Mouse (Mus musculus) forebrain, embryonic 13.5 days (tissue): ENCODE measurements around the gene Ctnnal1. TPM values are rescaled to one million over a fixed set of nuclear protein-coding genes. Genes with fewer than 3 reads are reported as not detected.

Source experiments
- ATAC-seq: fragments of 200-750 bp; cut with Nextera tagmentation; 2 replicates; pipeline ENCODE4 v1.8.0; 2017
- H3K27ac ChIP-seq: fragments of 300-500 bp; sonication (generic); 2 replicates; pipeline ENCODE4 v1.5.1; 2015; ENCODE audit warnings: inconsistent platforms, mild to moderate bottlenecking, moderate library complexity
- H3K27me3 ChIP-seq: fragments of 300-500 bp; sonication (generic); 2 replicates; pipeline ENCODE4 v1.6.1; 2015; ENCODE audit warnings: mild to moderate bottlenecking, inconsistent platforms
- H3K36me3 ChIP-seq: fragments of 300-500 bp; sonication (generic); 2 replicates; pipeline ENCODE4 v1.6.1; 2015; ENCODE audit warnings: mild to moderate bottlenecking, inconsistent platforms; ENCODE audit not compliant: poor library complexity, severe bottlenecking
- H3K4me1 ChIP-seq: fragments of 300-500 bp; sonication (generic); 2 replicates; pipeline ENCODE4 v1.6.1; 2015; ENCODE audit warnings: inconsistent platforms
- H3K4me2 ChIP-seq: fragments of 300-500 bp; sonication (generic); 2 replicates; pipeline ENCODE4 v1.6.1; 2015; ENCODE audit warnings: inconsistent platforms, mild to moderate bottlenecking, moderate library complexity
- H3K4me3 ChIP-seq: fragments of 300-500 bp; sonication (generic); 2 replicates; pipeline ENCODE4 v1.5.1; 2015; ENCODE audit warnings: mild to moderate bottlenecking, inconsistent platforms
- H3K9ac ChIP-seq: fragments of 300-500 bp; sonication (generic); 2 replicates; pipeline ENCODE4 v1.6.1; 2015; ENCODE audit warnings: mild to moderate bottlenecking, inconsistent platforms
- H3K9me3 ChIP-seq: fragments of 300-500 bp; sonication (generic); replicated peaks from 2 replicates; pipeline ENCODE4 v1.6.1; 2016; ENCODE audit warnings: inconsistent platforms
- WGBS: fragments of 180-500 bp; shearing (Covaris S2); methylation state at CpG from one replicate; pipeline ENCODE4 v1.1.7; 2015; 5-methylcytosine and 5-hydroxymethylcytosine counted together
- polyA plus RNA-seq: library from polyadenylated mRNA; unstranded; fragments of >200 nt; fragmentation: Nextera tagmentation; extraction: Ambion mirVana; gene quantifications from 2 replicates; pipeline ENCODE4 v1.2.1, GENCODE M21; 2015

Gene Ctnnal1
- 16.5 and 19.4 TPM in 2 replicates for polyA plus RNA-seq

DNA sequence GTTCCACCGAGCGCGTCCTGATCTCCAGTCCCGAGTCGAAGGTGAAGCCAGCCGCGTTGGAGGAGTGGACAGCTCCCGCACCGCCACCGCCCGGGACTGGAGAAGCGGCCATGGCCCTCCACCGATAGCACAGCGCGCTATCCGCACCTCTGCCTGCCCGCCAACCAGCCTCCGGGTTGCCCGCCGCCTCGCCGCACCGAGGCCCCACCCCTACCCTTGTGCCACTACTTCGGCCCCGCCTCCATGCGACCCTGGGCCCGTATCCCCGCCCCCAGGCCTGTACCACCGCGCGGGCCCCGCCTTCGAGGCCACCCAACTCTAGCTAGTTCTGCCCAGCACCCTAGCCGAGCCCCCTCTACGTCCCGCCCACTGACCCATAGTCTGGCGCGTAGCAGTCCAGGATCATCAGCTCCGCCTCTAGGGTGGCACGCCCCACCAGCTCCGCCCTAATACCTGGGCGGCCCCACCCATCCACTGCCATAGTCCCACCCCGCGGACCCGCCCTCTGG lies at the start of gene Ctnnal1:
TSS of gene Ctnnal1 (minus strand) at position 186 of the 509 bp plus-strand sequence.
- peak; percentile 97 for ATAC-seq
- Histone ChIP-seq H3K4me3 (peak within 1 kb of the TSS; percentile 86), H3K36me3 (no peaks in the 10 kb centered on the region), H3K4me1 (peaks cover 18% of the 10 kb centered on the region), H3K9ac (peak within 1 kb of the TSS; percentile 90), H3K4me2 (peak within 1 kb of the TSS; percentile 84), H3K9me3 (no peaks in the 10 kb centered on the region), H3K27ac (peak within 1 kb of the TSS; percentile 66), H3K27me3 (no peaks in the 10 kb centered on the region)
- under 1% methylated on average over 41 of the region's 45 CpGs for WGBS

GRCm38 (mm10) chr4:56914761-56915160 lies 49.8 kb upstream of the Ctnnal1 start:
- 82% methylated on average over 1 of the region's 1 CpGs for WGBS
- ATAC-seq = no peak
- Histone ChIP-seq H3K4me2 (no peak overlapping the region), H3K4me3 (no peak overlapping the region), H3K4me1 (no peaks in the 10 kb centered on the region), H3K27ac (no peak overlapping the region), H3K9me3 (no peaks in the 10 kb centered on the region), H3K9ac (no peak overlapping the region), H3K27me3 (no peaks in the 10 kb centered on the region), H3K36me3 (peaks cover 54% of the 10 kb centered on the region)

GRCm38 (mm10) chr4:56914338-56914737 lies 49.4 kb upstream of the Ctnnal1 start:
- no peaks in the 10 kb centered on the region for H3K4me1 ChIP-seq

DNA sequence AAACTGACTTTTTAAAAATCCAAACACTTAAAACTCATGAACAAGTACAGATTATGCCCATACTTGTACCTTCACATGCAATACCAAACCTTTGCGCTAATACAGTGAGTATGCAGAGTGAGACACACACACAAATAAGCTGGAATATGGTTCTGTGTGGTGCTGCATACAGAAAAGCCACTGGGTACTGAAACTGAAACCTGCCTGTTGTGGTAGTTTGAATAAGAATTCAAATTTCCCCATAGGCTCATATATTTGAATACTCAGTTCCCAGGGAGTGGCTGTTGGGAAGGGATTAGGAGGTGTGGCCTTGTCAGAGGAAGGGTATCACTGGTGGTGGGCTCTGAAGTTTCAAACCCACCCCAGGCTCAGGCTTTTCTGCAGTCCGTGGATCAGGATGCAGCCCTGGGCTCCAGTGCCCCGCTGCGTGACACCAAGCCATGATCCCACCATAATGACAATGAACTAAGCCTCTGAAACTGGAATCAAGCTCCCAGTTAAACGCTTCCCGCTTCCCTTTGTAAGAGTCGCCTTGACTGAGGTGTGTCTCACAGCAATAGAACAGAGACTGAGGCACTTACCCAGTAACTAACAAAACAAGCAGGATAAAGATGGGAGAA lies 47.5 kb upstream of the Ctnnal1 start:
- ATAC-seq = no peak
- no peaks in the 10 kb centered on the region for H3K27me3 ChIP-seq
- no peak overlapping the region for H3K4me2 ChIP-seq
- no peak overlapping the region for H3K4me3 ChIP-seq
- H3K9me3 ChIP-seq = no peaks in the 10 kb centered on the region
- 84% methylated on average over 7 of the region's 7 CpGs for WGBS
- no peaks in the 10 kb centered on the region for H3K4me1 ChIP-seq
- no peak overlapping the region for H3K27ac ChIP-seq
- peaks cover 66% of the 10 kb centered on the region for H3K36me3 ChIP-seq
- H3K9ac ChIP-seq = no peak overlapping the region

More at GRCm38 (mm10) chr4:56914338-56914737, 49.4 kb upstream of the Ctnnal1 start:
- Histone ChIP-seq H3K9me3 (no peaks in the 10 kb centered on the region), H3K4me3 (no peak overlapping the region), H3K27me3 (no peaks in the 10 kb centered on the region), H3K9ac (no peak overlapping the region), H3K36me3 (peaks cover 58% of the 10 kb centered on the region), H3K27ac (no peak overlapping the region), H3K4me2 (no peak overlapping the region)
- 93% methylated on average over 6 of the region's 6 CpGs for WGBS
- ATAC-seq = no peak

GRCm38 (mm10) chr4:56909568-56909967 lies 44.6 kb upstream of the Ctnnal1 start:
- Histone ChIP-seq H3K36me3 (peaks cover 68% of the 10 kb centered on the region), H3K4me3 (no peak overlapping the region), H3K9ac (no peak overlapping the region), H3K9me3 (no peaks in the 10 kb centered on the region), H3K27ac (no peak overlapping the region), H3K27me3 (no peaks in the 10 kb centered on the region), H3K4me1 (no peaks in the 10 kb centered on the region), H3K4me2 (no peak overlapping the region)
- WGBS = 92% methylated on average over 3 of the region's 3 CpGs
- no peak for ATAC-seq

DNA sequence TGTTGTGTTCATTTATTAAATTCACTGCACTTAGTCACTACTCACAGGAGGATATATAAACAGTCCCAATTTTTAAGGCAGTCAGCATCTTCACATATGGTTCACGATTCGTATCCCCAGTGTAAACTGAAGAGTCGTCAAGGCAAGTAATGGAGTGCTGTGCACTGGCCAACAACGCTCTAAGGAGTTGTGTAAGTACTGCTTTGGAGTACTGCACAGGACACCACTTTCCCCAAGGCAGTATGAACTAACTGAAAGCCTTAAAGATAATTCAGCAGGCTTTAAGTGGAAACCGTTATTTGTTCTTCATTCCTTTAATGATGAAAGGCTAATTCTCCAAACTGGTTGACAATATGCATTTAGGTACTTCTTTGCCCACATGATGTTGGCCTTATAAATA lies 42.7 kb upstream of the Ctnnal1 start:
- no peak overlapping the region for H3K27ac ChIP-seq
- peaks cover 69% of the 10 kb centered on the region for H3K36me3 ChIP-seq
- no peak overlapping the region for H3K4me3 ChIP-seq
- no peak overlapping the region for H3K4me2 ChIP-seq
- ATAC-seq = no peak
- H3K9ac ChIP-seq = no peak overlapping the region
- no peaks in the 10 kb centered on the region for H3K9me3 ChIP-seq
- no peaks in the 10 kb centered on the region for H3K27me3 ChIP-seq
- 95% methylated on average over 5 of the region's 5 CpGs for WGBS
- H3K4me1 ChIP-seq = no peaks in the 10 kb centered on the region

DNA sequence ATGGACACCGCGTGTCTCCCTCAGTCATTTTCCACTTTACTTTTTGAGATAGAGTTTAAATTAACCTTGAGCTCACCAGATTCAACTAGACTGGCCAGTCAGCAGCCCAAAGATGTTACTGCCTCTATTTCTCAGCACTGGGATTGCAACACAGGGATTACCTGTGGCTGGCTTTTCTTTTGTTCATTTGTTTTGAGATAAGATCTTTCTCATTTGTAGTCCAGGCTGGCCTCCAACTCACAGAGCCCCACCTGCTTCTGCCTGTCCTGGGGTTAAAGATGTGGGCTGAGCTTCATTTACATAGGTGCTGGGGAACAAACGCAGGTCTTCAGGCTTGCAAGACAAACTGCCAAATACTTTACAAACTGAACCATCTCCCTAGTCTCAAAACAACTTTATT lies 41.9 kb upstream of the Ctnnal1 start:
- Histone ChIP-seq H3K36me3 (peaks cover 73% of the 10 kb centered on the region), H3K9ac (no peak overlapping the region), H3K9me3 (no peaks in the 10 kb centered on the region), H3K4me1 (no peaks in the 10 kb centered on the region), H3K27ac (no peak overlapping the region), H3K4me2 (no peak overlapping the region), H3K4me3 (no peak overlapping the region), H3K27me3 (no peaks in the 10 kb centered on the region)
- no peak for ATAC-seq
- 98% methylated on average over 3 of the region's 3 CpGs for WGBS

- Histone ChIP-seq H3K4me1 (peaks cover under 1% of the 10 kb centered on the region; the same call in 1 of the 2 replicates), H3K4me3 (no peak overlapping the region), H3K27me3 (no peaks in the 10 kb centered on the region), H3K9ac (no peak overlapping the region), H3K27ac (no peak overlapping the region), H3K36me3 (peaks cover 73% of the 10 kb centered on the region), H3K4me2 (no peak overlapping the region), H3K9me3 (no peaks in the 10 kb centered on the region)
- no peak for ATAC-seq
- 97% methylated on average over 5 of the region's 5 CpGs for WGBS
Observed at GRCm38 (mm10) chr4:56905507-56905906, 40.5 kb upstream of the Ctnnal1 start.

GRCm38 (mm10) chr4:56901671-56902070 lies 36.7 kb upstream of the Ctnnal1 start:
- no peak for ATAC-seq
- 94% methylated on average over 2 of the region's 2 CpGs for WGBS
- no peak overlapping the region for H3K4me3 ChIP-seq
- H3K27ac ChIP-seq = no peak overlapping the region
- peaks cover 69% of the 10 kb centered on the region for H3K36me3 ChIP-seq
- no peak overlapping the region for H3K4me2 ChIP-seq
- H3K9ac ChIP-seq = no peak overlapping the region
- no peaks in the 10 kb centered on the region for H3K9me3 ChIP-seq
- no peaks in the 10 kb centered on the region for H3K27me3 ChIP-seq
- H3K4me1 ChIP-seq = peaks cover 4% of the 10 kb centered on the region; the same call in 1 of the 2 replicates

- no peak overlapping the region for H3K4me2 ChIP-seq
- H3K27me3 ChIP-seq = no peaks in the 10 kb centered on the region
- 92% methylated on average over 8 of the region's 8 CpGs for WGBS
- H3K9ac ChIP-seq = no peak overlapping the region
- H3K9me3 ChIP-seq = no peaks in the 10 kb centered on the region
- H3K4me1 ChIP-seq = peaks cover 4% of the 10 kb centered on the region; the same call in 1 of the 2 replicates
- H3K36me3 ChIP-seq = peaks cover 60% of the 10 kb centered on the region
- no peak overlapping the region for H3K27ac ChIP-seq
- H3K4me3 ChIP-seq = no peak overlapping the region
- no peak for ATAC-seq
Observed at GRCm38 (mm10) chr4:56899216-56899615, 34.2 kb upstream of the Ctnnal1 start.

- no peak for ATAC-seq
- no peak overlapping the region for H3K4me3 ChIP-seq
- WGBS = 78% methylated on average over 3 of the region's 3 CpGs
- H3K9me3 ChIP-seq = no peaks in the 10 kb centered on the region
- H3K4me1 ChIP-seq = peaks cover 4% of the 10 kb centered on the region; the same call in 1 of the 2 replicates
- no peaks in the 10 kb centered on the region for H3K27me3 ChIP-seq
- no peak overlapping the region for H3K9ac ChIP-seq
- H3K36me3 ChIP-seq = peaks cover 44% of the 10 kb centered on the region
- no peak overlapping the region for H3K27ac ChIP-seq
- H3K4me2 ChIP-seq = no peak overlapping the region
Observed at GRCm38 (mm10) chr4:56897511-56897910, 32.5 kb upstream of the Ctnnal1 start.

GRCm38 (mm10) chr4:56894196-56894595 lies 29.2 kb upstream of the Ctnnal1 start:
- WGBS = 96% methylated on average over 3 of the region's 3 CpGs
- no peak overlapping the region for H3K4me2 ChIP-seq
- no peak overlapping the region for H3K9ac ChIP-seq
- H3K9me3 ChIP-seq = no peaks in the 10 kb centered on the region
- H3K27ac ChIP-seq = no peak overlapping the region
- H3K4me3 ChIP-seq = no peak overlapping the region
- H3K4me1 ChIP-seq = no peaks in the 10 kb centered on the region
- H3K36me3 ChIP-seq = peaks cover 36% of the 10 kb centered on the region
- no peak for ATAC-seq
- H3K27me3 ChIP-seq = no peaks in the 10 kb centered on the region
